Mouse (Mus musculus): ENCODE data around the gene Cpsf4. TPM values are rescaled to one million over a fixed set of nuclear protein-coding genes. Genes with fewer than 3 reads are reported as not detected.
"Not testable (repeated sequence)": the region's sequence is repeated elsewhere in the genome, so short reads cannot be mapped to it uniquely, and the experiment has no call there.

Cpsf4 gene
- polyA plus RNA-seq, 1 experiment from 2014 or later = 44.1 TPM

DNA sequence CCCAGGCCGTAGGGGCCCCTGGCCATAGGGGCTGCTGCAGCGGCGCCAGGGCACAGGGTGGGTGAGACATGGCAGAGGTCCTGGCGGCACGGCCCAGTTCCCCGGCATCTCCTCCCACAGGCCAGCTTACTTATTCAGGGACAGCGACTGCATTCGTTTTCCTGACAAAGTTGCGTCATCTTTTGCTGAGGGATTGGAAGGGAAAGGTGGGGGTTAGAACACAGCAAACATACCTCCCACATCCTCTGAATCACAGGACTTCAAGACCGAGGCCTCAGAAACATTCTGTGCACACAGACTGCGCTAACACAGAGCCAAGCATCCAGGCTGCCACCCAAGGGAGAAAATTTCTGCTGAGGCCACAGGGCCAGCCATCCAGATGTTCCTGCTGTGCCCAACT lies 36.8 kb upstream of the Cpsf4 start:
- ATAC-seq (replicated peaks; ENCODE audit: low FRiP score) = no peak
- Histone ChIP-seq H3K9me3 (ENCODE audit: control insufficient read depth, low read length) (no peaks in the 10 kb centered on the region), H3K27me3 (replicated peaks; ENCODE audit: control insufficient read depth, insufficient read depth, low read length) (no peaks in the 10 kb centered on the region), H3K27ac (ENCODE audit: low read depth, low read length) (no peak overlapping the region), H3K36me3 (ENCODE audit: control insufficient read depth, insufficient read depth, low read length) (peaks cover 73% of the 10 kb centered on the region), H3K4me2 (no peak overlapping the region), H3K4me1 (replicated peaks; ENCODE audit: control insufficient read depth, insufficient read depth, low read length) (no peaks in the 10 kb centered on the region), H3K9ac (ENCODE audit: low read depth, low read length) (no peak overlapping the region), H3K4me3 (ENCODE audit: low read depth, low read length) (no peak overlapping the region)
- 81% methylated on average over 11 of the region's 11 CpGs for WGBS
- no peak for DNase-seq (ENCODE audit: low spot score)

DNA sequence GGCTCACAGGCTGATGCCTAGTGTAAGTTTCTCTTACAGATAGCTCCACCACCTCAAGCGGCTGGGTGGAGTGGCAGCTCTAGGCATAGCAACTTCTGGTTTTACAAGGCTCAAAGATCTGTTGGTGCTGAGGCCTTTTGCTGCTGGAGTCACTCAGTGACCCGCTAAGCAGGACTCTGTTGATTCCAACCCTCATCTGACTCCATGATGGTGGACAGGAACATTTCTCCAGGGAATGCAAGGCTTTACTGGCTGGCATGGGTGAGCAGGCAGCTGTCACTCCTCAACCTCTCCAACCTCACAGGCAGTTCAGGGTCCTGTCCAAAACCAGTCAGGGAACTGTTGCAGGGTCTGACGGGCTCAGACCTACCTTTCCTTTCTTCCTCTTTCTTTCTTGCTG lies 36.0 kb upstream of the Cpsf4 start:
- WGBS = 80% methylated on average over 3 of the region's 3 CpGs

DNA sequence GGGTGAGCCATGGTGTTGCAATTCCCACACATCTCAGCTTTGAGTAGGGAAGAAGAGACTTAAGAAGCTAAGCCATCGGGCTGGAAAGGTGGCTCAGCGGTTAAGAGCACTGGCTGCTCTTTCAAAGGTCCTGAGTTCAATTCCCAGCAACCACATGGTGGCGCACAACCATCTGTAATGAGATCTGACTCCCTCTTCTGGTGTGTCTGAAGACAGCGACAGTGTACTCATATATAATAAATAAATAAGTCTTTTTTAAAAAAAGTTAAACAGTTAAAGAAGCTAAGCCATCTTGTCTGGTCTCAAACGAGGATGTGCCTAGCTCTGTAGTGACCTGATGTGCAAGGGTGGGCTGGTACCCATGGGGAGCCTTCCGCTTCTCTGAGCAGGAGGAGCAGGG lies 33.7 kb upstream of the Cpsf4 start:
- H3K4me2 ChIP-seq; H3K9ac ChIP-seq (ENCODE audit: low read depth, low read length); DNase-seq (ENCODE audit: low spot score); H3K4me1 ChIP-seq (replicated peaks; ENCODE audit: control insufficient read depth, insufficient read depth, low read length); ATAC-seq (replicated peaks; ENCODE audit: low FRiP score); H3K4me3 ChIP-seq (ENCODE audit: low read depth, low read length); H3K27ac ChIP-seq (ENCODE audit: low read depth, low read length); H3K9me3 ChIP-seq (ENCODE audit: control insufficient read depth, low read length); H3K27me3 ChIP-seq (replicated peaks; ENCODE audit: control insufficient read depth, insufficient read depth, low read length): not testable (repeated sequence)
- peaks cover 67% of the 10 kb centered on the region for H3K36me3 ChIP-seq (ENCODE audit: control insufficient read depth, insufficient read depth, low read length)
- WGBS = 89% methylated on average over 6 of the region's 6 CpGs

More for the DNA sequence above, 36.0 kb upstream of the Cpsf4 start:
- Histone ChIP-seq H3K4me1 (replicated peaks; ENCODE audit: control insufficient read depth, insufficient read depth, low read length) (no peaks in the 10 kb centered on the region), H3K27ac (ENCODE audit: low read depth, low read length) (no peak overlapping the region), H3K9ac (ENCODE audit: low read depth, low read length) (no peak overlapping the region), H3K36me3 (ENCODE audit: control insufficient read depth, insufficient read depth, low read length) (peaks cover 73% of the 10 kb centered on the region), H3K27me3 (replicated peaks; ENCODE audit: control insufficient read depth, insufficient read depth, low read length) (no peaks in the 10 kb centered on the region), H3K9me3 (ENCODE audit: control insufficient read depth, low read length) (no peaks in the 10 kb centered on the region), H3K4me2 (no peak overlapping the region), H3K4me3 (ENCODE audit: low read depth, low read length) (no peak overlapping the region)
- DNase-seq (ENCODE audit: low spot score) (no peak), ATAC-seq (replicated peaks; ENCODE audit: low FRiP score) (no peak)

DNA sequence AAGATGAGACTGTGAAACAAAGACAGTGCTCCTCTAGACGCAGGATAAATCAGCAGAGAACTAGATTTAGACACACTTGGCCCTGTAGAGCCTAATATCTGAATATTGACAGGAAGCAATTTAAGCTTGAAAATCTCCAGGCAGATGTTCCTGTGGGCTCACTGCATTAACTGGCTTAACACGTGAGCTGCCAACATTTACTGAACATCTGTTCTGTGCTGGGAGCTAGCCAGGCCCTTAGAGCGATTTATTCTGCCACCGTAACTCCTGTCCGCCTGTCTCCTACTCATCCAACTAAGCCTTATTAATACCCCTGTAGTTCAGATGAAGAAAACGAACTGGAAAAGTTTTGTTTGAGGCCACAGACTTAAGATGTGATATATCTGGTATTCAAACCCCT lies 28.2 kb upstream of the Cpsf4 start:
- Histone ChIP-seq H3K4me2 (peak overlapping the region; percentile 82), H3K9ac (ENCODE audit: low read depth, low read length) (peak overlapping the region; percentile 90), H3K9me3 (ENCODE audit: control insufficient read depth, low read length) (no peaks in the 10 kb centered on the region), H3K27me3 (replicated peaks; ENCODE audit: control insufficient read depth, insufficient read depth, low read length) (no peaks in the 10 kb centered on the region), H3K4me1 (replicated peaks; ENCODE audit: control insufficient read depth, insufficient read depth, low read length) (peaks cover 23% of the 10 kb centered on the region), H3K36me3 (ENCODE audit: control insufficient read depth, insufficient read depth, low read length) (peaks cover 43% of the 10 kb centered on the region), H3K4me3 (ENCODE audit: low read depth, low read length) (peak overlapping the region; percentile 78), H3K27ac (ENCODE audit: low read depth, low read length) (no peak overlapping the region)
- DNase-seq (ENCODE audit: low spot score) = no peak
- ATAC-seq (replicated peaks; ENCODE audit: low FRiP score) = no peak
- WGBS = 12% methylated on average over 6 of the region's 6 CpGs

DNA sequence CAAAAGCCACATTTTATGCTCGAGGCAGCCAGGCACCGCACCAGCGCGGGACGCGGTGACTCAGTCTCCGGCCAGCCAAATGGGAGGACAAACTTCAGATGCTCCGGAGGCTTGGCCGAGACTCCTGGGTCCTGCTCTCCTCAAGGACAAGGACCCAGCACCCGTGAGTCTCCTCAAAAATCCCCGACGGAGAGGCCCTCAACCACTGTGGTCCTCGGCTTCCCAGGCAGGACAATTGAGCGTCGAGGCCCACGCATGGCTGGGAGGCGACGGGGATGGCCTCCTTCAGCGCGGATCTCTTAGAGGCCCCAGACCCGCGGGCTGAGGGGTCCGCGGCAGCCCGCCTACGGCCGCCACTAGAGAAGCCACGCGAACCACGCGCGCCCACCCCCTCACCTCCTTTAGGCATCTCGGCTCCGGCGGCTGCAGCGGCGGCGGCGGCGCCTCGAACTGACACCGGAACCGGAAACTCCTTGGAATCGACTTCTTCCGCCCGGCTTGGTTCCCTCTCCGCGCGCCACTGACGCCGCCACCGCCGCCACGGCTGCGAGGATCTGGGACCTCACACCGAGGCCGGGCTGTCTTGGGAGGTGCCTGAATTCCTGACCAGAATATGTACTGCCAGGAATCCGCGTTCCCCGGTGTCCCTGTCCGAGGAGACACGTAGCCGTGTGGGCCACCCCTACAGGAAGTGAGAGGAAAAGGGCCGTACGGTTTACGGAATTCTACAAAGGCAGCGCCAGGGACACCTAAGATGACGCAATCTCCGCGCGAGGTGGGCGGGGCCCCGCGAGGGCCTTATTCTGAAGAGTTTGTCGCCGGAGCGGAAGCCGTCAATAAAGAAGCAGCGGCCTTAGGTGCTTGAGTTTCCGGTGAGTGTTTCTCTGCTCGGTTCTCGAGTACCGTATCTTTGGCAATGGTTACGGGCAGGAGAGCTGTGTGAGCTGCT lies 27.2 kb upstream of the Cpsf4 start, which contains the start of the genes Pdap1 and Bud31:
Gene Pdap1, minus strand, starts transcription at position 668 of the 949 bp plus-strand sequence.
Gene Bud31, plus strand, starts transcription at position 792 of the 949 bp plus-strand sequence.
- Histone ChIP-seq H3K4me1 (replicated peaks; ENCODE audit: control insufficient read depth, insufficient read depth, low read length) (peaks cover 23% of the 10 kb centered on the region), H3K36me3 (ENCODE audit: control insufficient read depth, insufficient read depth, low read length) (peaks cover 36% of the 10 kb centered on the region), H3K27ac (ENCODE audit: low read depth, low read length) (peak within 1 kb of the TSS; percentile 56), H3K27me3 (replicated peaks; ENCODE audit: control insufficient read depth, insufficient read depth, low read length) (no peaks in the 10 kb centered on the region), H3K9ac (ENCODE audit: low read depth, low read length) (peak within 1 kb of the TSS; percentile 90), H3K4me3 (ENCODE audit: low read depth, low read length) (peak within 1 kb of the TSS; percentile 78), H3K9me3 (ENCODE audit: control insufficient read depth, low read length) (no peaks in the 10 kb centered on the region), H3K4me2 (peak within 1 kb of the TSS; percentile 82)
- ATAC-seq (replicated peaks; ENCODE audit: low FRiP score) (peak; percentile 90), DNase-seq (ENCODE audit: low spot score) (peak; percentile 95)
- under 1% methylated on average over 84 of the region's 84 CpGs for WGBS

DNA sequence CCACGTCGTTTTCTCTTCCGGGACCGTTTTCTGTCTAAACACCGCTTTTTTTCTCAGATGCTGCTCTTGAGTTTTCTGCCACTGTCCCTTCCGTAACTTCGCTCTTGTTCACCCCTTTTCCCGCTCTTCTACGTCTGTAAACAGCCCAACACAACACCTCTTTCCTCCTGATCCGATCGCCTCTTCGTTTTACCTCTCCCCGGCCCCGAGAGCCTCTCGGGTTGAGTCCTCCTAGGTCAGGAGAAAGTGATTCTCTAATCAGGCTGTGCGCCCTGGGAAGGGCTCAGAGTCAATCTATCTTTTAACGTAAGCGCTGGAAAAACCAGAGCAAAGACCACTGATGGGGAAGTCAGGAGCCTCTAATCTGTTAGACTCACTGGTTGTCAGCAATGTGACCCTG lies 26.4 kb upstream of the Cpsf4 start:
- peak overlapping the region; percentile 78 for H3K4me3 ChIP-seq (ENCODE audit: low read depth, low read length)
- peak overlapping the region; percentile 65 for H3K4me2 ChIP-seq
- H3K27me3 ChIP-seq (replicated peaks; ENCODE audit: control insufficient read depth, insufficient read depth, low read length) = no peaks in the 10 kb centered on the region
- H3K9ac ChIP-seq (ENCODE audit: low read depth, low read length) = peak overlapping the region; percentile 90
- H3K9me3 ChIP-seq (ENCODE audit: control insufficient read depth, low read length) = no peaks in the 10 kb centered on the region
- H3K4me1 ChIP-seq (replicated peaks; ENCODE audit: control insufficient read depth, insufficient read depth, low read length) = peaks cover 23% of the 10 kb centered on the region
- H3K27ac ChIP-seq (ENCODE audit: low read depth, low read length) = peak overlapping the region; percentile 56
- H3K36me3 ChIP-seq (ENCODE audit: control insufficient read depth, insufficient read depth, low read length) = peaks cover 38% of the 10 kb centered on the region
- under 1% methylated on average over 18 of the region's 18 CpGs for WGBS
- 0 out of 2 replicates have a peak, but pooled peaks have one; percentile 13 for ATAC-seq (replicated peaks; ENCODE audit: low FRiP score)
- DNase-seq (ENCODE audit: low spot score) = no peak

DNA sequence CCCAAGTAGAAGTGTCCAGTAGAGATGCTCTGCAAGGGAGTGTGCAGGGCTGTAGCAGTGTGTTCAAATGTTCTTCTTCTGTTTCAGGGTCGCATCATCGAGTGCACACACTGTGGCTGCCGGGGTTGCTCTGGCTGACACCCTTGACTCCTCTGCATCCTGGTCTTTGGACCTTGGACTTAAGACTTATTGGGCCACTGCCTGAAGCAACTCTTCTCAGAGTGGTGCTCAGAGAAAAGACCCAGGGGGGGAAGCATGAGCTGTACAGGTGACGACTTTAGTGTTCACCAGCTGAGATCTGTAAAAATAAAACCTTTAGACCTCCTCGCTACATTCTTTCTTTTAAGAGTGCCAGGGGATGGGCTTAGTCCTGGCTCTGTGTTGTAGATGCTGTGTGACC lies 19.3 kb upstream of the Cpsf4 start:
- 86% methylated on average over 5 of the region's 5 CpGs for WGBS
- no peak overlapping the region for H3K27ac ChIP-seq (ENCODE audit: low read depth, low read length)
- DNase-seq (ENCODE audit: low spot score) (no peak), ATAC-seq (replicated peaks; ENCODE audit: low FRiP score) (no peak)
- no peak overlapping the region for H3K9ac ChIP-seq (ENCODE audit: low read depth, low read length)
- H3K4me2 ChIP-seq = no peak overlapping the region
- H3K4me3 ChIP-seq (ENCODE audit: low read depth, low read length) = no peak overlapping the region
- peaks cover 8% of the 10 kb centered on the region; the same call in 1 of the 2 replicates for H3K4me1 ChIP-seq (replicated peaks; ENCODE audit: control insufficient read depth, insufficient read depth, low read length)
- peaks cover 56% of the 10 kb centered on the region for H3K36me3 ChIP-seq (ENCODE audit: control insufficient read depth, insufficient read depth, low read length)
- no peaks in the 10 kb centered on the region for H3K27me3 ChIP-seq (replicated peaks; ENCODE audit: control insufficient read depth, insufficient read depth, low read length)
- no peaks in the 10 kb centered on the region for H3K9me3 ChIP-seq (ENCODE audit: control insufficient read depth, low read length)

DNA sequence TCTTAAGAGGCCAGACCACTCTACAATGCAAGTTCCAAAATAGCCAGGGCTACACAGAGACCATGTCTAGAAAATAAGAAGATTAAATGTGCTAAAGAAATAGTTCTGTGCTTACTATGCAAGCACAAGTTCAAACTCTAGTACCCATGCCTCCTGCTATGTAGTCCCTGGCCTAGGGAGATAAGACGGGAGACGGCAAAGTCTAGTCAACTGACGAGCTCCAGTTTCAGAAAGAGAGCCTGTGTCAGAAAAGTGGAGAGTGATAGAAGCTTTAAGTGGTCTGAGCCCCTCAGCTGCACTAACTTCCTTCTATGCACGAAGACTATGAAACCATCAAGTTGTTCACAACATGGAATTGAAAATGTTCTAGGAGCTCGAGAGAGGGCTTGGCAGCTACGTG lies 17.7 kb upstream of the Cpsf4 start:
- H3K27ac ChIP-seq (ENCODE audit: low read depth, low read length) = peak overlapping the region; percentile 66
- peaks cover 8% of the 10 kb centered on the region; the same call in 1 of the 2 replicates for H3K4me1 ChIP-seq (replicated peaks; ENCODE audit: control insufficient read depth, insufficient read depth, low read length)

More for the DNA sequence above, 17.7 kb upstream of the Cpsf4 start:
- Histone ChIP-seq H3K27me3 (replicated peaks; ENCODE audit: control insufficient read depth, insufficient read depth, low read length) (no peaks in the 10 kb centered on the region), H3K36me3 (ENCODE audit: control insufficient read depth, insufficient read depth, low read length) (peaks cover 52% of the 10 kb centered on the region), H3K9me3 (ENCODE audit: control insufficient read depth, low read length) (no peaks in the 10 kb centered on the region), H3K9ac (ENCODE audit: low read depth, low read length) (no peak overlapping the region), H3K4me3 (ENCODE audit: low read depth, low read length) (no peak overlapping the region), H3K4me2 (no peak overlapping the region)
- DNase-seq (ENCODE audit: low spot score) (no peak), ATAC-seq (replicated peaks; ENCODE audit: low FRiP score) (peak; percentile 74)
- 65% methylated on average over 6 of the region's 6 CpGs for WGBS

All from liver, embryonic 11.5 days (tissue).